Mouse (Mus musculus) kidney, adult 2 months (tissue): ENCODE measurements around the gene Gabrg1. TPM values are rescaled to one million over a fixed set of nuclear protein-coding genes. Genes with fewer than 3 reads are reported as not detected.

Source experiments
- DNase-seq: peaks from one replicate; pipeline ENCODE4 v3.0.0; 2021
- H3K27ac ChIP-seq: fragments of 200-500 bp; 2 replicates; pipeline ENCODE4 v1.5.1; 2012; ENCODE audit warnings: low read depth, low read length, control low read depth, inconsistent platforms; ENCODE audit not compliant: insufficient read depth
- H3K27me3 ChIP-seq: fragments of 200-500 bp; replicated peaks from 2 replicates; pipeline ENCODE4 v1.6.1; 2012; ENCODE audit warnings: mild to moderate bottlenecking, moderate library complexity, low read length, inconsistent platforms; ENCODE audit not compliant: control insufficient read depth, insufficient read depth
- H3K36me3 ChIP-seq: fragments of 200-500 bp; 2 replicates; pipeline ENCODE4 v1.6.1; 2012; ENCODE audit warnings: mild to moderate bottlenecking, moderate library complexity, low read length, inconsistent platforms; ENCODE audit not compliant: control insufficient read depth, insufficient read depth
- H3K4me1 ChIP-seq: fragments of 200-500 bp; 2 replicates; pipeline ENCODE4 v1.6.1; 2011; ENCODE audit warnings: low read length; ENCODE audit not compliant: control insufficient read depth, insufficient read depth
- H3K4me3 ChIP-seq: fragments of 200-500 bp; 2 replicates; pipeline ENCODE4 v1.5.1; 2011; ENCODE audit warnings: mild to moderate bottlenecking, low read depth, low read length, control low read depth; ENCODE audit not compliant: insufficient read depth
- CTCF ChIP-seq: fragments of 200-500 bp; conservative IDR thresholded peaks from 2 replicates; pipeline ENCODE4 v1.5.1; 2011; ENCODE audit warnings: low read depth, mild to moderate bottlenecking, control low read depth, low read length, moderate library complexity, mixed read lengths; ENCODE audit not compliant: insufficient read depth, insufficient read length
- POLR2A ChIP-seq: fragments of 200-500 bp; IDR thresholded peaks from one replicate; pipeline ENCODE4 v1.6.1; 2011; ENCODE audit warnings: low read depth, low read length, control low read depth
- WGBS: fragments of 180-500 bp; shearing (Covaris S2); methylation state at CpG from one replicate; pipeline ENCODE4 v1.1.7; 2018; 5-methylcytosine and 5-hydroxymethylcytosine counted together
- polyA plus RNA-seq: library from polyadenylated mRNA; depleted of rRNA; stranded (reverse); fragments of >200 nt; gene quantifications from 2 replicates; pipeline ENCODE4 v1.2.3, GENCODE M21; 2012; rRNA removed

The Gabrg1 gene
- polyA plus RNA-seq: 0.03 and 0.05 TPM in 2 replicates

- WGBS: 2% methylated on average over 19 of the region's 19 CpGs
- H3K27me3 ChIP-seq: no peaks in the 10 kb centered on the region
- no peak within 1 kb of the TSS for H3K4me3 ChIP-seq
- no peak for DNase-seq
- no peak within 1 kb of the TSS for H3K27ac ChIP-seq
- no peaks in the 10 kb centered on the region for H3K4me1 ChIP-seq
- no peaks in the 10 kb centered on the region for H3K36me3 ChIP-seq
- TF ChIP-seq POLR2A: no peak
- TF ChIP-seq CTCF: no peak
Observed at GRCm38 (mm10) chr5:70842192-70843095, at the start of gene Gabrg1. Gabrg1 (minus strand) TSS chr5:70842617.

- TF ChIP-seq POLR2A (no peak), CTCF (no peak)
- H3K4me1 ChIP-seq: no peaks in the 10 kb centered on the region
Observed at GRCm38 (mm10) chr5:70884026-70884425, 41.6 kb upstream of the Gabrg1 start.

GRCm38 (mm10) chr5:70870081-70870480 is 27.7 kb upstream of the Gabrg1 start:
- no peak for TF ChIP-seq CTCF
- no peak for TF ChIP-seq POLR2A
- Histone ChIP-seq H3K27me3 (no peaks in the 10 kb centered on the region), H3K4me1 (no peaks in the 10 kb centered on the region), H3K36me3 (no peaks in the 10 kb centered on the region), H3K4me3 (no peak overlapping the region), H3K27ac (no peak overlapping the region)
- 66% methylated on average over 1 of the region's 1 CpGs for WGBS
- DNase-seq: no peak

More at GRCm38 (mm10) chr5:70884026-70884425, 41.6 kb upstream of the Gabrg1 start:
- Histone ChIP-seq H3K27ac (no peak overlapping the region), H3K36me3 (no peaks in the 10 kb centered on the region), H3K4me3 (no peak overlapping the region), H3K27me3 (no peaks in the 10 kb centered on the region)
- no peak for DNase-seq
- 73% methylated on average over 3 of the region's 3 CpGs for WGBS

GRCm38 (mm10) chr5:70843096-70843734 is 798 bp upstream of the Gabrg1 start:
- H3K36me3 ChIP-seq: no peaks in the 10 kb centered on the region
- H3K4me3 ChIP-seq: no peak overlapping the region
- TF ChIP-seq CTCF: no peak
- no peak for TF ChIP-seq POLR2A
- DNase-seq: no peak
- H3K4me1 ChIP-seq: no peaks in the 10 kb centered on the region
- no peak overlapping the region for H3K27ac ChIP-seq
- WGBS: 12% methylated on average over 11 of the region's 11 CpGs
- no peaks in the 10 kb centered on the region for H3K27me3 ChIP-seq

- 67% methylated on average over 2 of the region's 2 CpGs for WGBS
- Histone ChIP-seq H3K4me3 (no peak overlapping the region), H3K36me3 (no peaks in the 10 kb centered on the region), H3K4me1 (no peaks in the 10 kb centered on the region), H3K27me3 (no peaks in the 10 kb centered on the region), H3K27ac (no peak overlapping the region)
- TF ChIP-seq CTCF (no peak), POLR2A (no peak)
- no peak for DNase-seq
Observed at GRCm38 (mm10) chr5:70818681-70819080, 23.7 kb downstream of the Gabrg1 start.

GRCm38 (mm10) chr5:70736156-70736555 is 106.3 kb downstream of the Gabrg1 start:
- no peak overlapping the region for H3K4me3 ChIP-seq
- H3K4me1 ChIP-seq: no peaks in the 10 kb centered on the region
- H3K27ac ChIP-seq: no peak overlapping the region
- no peaks in the 10 kb centered on the region for H3K36me3 ChIP-seq
- no peak for TF ChIP-seq CTCF
- no peak for TF ChIP-seq POLR2A
- 76% methylated on average over 2 of the region's 2 CpGs for WGBS
- no peaks in the 10 kb centered on the region for H3K27me3 ChIP-seq
- DNase-seq: no peak

- no peaks in the 10 kb centered on the region for H3K36me3 ChIP-seq
- no peaks in the 10 kb centered on the region for H3K4me1 ChIP-seq
- no peak overlapping the region for H3K4me3 ChIP-seq
- no peak for DNase-seq
- no peak for TF ChIP-seq CTCF
- TF ChIP-seq POLR2A: no peak
- no peak overlapping the region for H3K27ac ChIP-seq
- no peaks in the 10 kb centered on the region for H3K27me3 ChIP-seq
Observed at GRCm38 (mm10) chr5:70704361-70704760, 138.1 kb downstream of the Gabrg1 start.
